Mouse (Mus musculus) right cerebral cortex, postnatal 25 days (tissue): ENCODE measurements around the gene Clmp.

Source experiments
- DNase-seq: peaks from one replicate; pipeline ENCODE4 v3.0.0; 2022

The Clmp gene

DNA sequence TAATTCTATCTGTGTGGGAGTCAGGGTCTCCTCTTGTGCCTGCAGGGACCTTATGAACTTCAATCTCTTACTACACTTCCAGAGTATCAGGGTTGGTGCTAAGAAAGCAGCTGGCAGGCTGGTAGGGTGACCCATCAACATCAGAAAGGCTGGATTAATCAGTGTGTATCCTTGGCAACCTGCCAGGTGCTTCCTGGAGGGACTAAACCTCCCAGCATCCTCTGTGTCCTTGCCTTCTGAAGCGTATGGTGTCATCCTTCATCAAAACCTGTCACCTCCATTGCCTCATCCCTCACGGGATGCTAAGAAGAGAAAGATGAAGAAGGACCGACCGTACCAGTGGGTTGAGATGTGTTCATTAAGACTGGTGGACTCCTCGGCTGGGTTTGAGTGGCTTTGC lies 8.0 kb downstream of the Clmp start:
- no peak for DNase-seq

DNA sequence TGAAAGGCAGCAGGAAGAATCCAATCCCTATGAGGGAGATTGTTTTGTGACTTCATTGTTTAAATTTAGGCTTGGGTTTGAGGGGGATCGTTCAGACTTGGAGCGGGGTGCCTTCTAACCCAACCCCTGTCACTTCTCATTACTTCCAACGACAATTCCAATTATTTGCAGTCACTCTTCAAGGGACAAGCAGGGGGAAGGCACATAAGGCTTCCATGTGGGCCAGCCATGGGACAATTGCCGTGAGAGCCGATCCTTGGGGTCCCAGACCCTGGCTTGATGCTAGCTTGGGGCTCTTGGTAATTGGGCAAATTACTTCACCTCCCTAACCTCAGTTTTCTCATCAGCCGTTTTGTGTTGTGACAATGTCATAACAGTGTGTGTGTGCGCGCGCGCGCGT lies 8.5 kb downstream of the Clmp start:
- DNase-seq: no peak

DNA sequence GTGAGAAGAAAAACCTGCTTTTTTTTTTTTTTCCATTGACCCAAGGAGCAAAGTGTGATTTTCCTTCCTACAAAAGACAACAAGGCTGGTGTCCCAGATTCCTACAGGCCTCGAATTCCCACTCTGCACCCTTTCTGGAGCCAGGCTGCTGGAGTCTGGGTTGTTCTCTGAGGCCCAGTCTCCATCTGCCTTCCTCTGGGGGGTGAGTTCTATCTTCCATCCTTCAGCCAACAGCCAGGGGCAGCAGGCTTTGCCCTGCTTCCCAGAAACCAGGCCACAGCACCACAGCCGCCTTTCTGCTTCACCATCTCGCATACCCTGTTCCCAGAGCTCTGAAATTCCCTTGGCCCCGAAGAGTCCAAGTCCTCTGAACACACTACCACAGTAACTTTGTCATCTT lies 10.3 kb downstream of the Clmp start:
- DNase-seq: no peak

DNA sequence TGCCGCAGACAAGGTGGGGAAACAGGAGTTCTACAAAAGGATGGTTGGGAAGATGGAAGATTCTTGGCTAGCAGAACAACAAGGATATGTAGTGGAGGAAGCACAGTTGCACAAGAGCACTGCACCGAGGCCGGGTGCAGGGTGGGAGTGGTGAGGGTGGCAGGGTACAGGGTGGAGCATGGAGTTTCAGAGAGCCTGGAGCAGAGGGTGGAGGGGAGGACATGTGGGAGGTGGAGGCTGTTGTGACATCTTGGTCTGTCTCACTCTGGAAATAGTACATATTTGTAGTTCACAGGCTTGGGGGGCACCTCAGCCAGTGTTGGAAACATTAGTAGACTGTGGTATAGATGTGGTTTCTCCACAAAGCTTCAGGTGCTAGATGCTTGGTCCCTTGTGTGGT lies 13.4 kb downstream of the Clmp start:
- no peak for DNase-seq

DNA sequence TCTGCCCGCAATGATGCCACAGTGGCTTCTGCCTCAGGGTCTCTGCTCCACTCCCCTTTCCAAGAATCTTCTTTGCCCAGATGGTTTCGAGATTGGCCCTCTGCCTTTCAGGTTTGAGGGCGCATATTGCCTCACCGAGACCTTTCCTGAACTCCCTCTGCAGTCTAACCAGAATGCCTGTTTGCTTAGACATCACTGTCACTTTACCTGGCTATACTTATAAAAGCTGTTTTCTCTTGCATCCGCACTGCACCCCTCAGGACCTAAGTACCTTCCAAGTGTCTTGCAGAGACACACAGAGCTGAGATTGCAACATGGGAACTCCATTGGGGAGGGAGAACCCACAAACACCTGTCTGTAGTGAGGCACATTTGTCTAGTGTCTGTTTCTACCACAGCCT lies 14.5 kb downstream of the Clmp start:
- DNase-seq: no peak

DNA sequence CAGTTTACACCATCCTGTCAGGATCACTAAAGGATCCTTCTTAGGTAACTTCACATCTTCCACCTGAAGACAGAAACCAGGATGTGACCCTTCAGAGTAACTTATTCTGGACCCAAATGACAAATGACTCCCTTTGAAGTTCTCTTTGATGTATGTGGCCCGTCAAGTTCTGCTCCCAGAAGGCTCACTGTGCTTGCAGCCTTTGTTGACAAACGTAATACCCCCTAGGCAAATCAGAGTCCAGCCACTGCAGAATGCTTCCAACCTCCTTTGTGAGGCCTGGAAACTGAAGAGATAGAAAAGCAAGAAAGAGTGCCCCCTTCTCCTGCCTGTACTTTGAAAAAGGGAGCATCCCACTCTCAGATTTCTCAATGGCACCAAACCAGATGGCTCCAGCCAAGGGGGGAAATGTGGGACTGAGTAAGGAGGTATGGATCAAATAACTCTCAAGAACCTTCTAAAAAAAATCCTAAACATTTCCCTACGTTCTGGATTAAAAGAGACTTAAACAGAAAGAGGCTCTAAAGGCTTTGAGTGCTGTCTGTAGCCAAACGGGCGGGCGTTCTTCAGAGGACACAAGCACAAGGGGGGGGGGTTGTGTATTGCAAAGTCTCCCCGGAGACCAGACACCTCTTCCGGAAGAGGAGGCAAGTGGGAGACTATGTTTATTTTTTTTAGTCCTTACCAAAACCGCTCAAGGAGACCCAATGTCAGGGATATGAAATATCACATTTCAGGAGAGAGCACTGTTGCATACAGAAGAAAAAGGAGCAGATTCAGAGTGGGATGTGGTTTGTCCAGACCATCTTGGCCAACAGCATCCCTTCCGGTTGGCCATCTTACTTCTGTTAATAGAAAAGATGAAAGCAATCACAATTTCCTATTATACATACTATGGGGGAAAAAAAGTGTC lies 18.9 kb downstream of the Clmp start:
- no peak for DNase-seq

DNA sequence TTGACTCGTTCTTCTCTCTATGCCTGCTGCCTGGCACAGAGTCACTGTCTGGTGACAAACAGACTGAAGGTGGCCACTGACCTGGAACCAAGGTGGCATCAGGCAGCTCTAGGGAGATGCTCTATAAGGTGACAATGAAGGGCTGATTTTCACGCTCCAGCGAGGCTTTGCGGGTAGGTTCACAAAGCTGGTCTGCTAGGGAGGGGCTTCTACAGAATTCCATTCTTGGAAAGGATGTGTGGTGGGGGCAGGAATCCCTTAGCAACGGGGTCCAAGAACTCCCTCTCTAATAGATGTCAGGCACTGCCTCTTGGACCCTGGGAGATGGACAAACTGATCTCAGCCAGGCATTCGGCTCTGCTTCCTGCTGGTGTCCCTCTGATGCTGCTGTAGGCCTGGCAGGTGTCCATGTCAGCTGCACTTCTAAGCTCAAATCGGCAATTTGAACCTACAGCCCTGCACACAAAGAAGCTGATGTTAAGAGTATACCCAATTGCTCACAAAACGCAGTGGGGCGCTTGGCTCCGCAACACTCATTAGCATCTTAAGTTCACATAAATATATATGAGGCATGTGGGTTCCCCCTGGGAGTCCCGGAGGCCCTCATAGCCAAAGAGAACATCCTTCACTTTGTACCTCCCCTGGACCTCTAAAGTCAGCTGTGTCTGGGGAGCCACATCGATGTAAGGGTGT lies 22.8 kb downstream of the Clmp start:
- no peak for DNase-seq

DNA sequence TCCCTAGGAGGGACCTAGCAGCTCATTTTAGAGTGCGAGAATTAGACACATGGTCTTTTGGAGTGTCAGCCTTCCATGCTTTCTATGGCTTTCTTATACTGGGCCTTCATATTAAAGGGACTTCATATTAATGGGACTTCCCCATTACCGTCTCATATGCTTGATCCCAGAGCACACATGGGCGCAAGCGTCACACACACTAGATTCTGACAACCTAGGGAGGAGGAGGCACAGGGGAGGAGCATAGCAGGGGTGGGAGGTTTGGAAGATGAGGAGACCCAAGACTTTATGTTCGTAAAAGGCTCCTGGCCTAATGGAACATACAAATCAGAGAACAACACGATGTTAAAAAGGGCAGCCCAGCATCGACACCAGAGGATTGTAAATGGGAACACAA lies 23.4 kb downstream of the Clmp start:
- no peak for DNase-seq

DNA sequence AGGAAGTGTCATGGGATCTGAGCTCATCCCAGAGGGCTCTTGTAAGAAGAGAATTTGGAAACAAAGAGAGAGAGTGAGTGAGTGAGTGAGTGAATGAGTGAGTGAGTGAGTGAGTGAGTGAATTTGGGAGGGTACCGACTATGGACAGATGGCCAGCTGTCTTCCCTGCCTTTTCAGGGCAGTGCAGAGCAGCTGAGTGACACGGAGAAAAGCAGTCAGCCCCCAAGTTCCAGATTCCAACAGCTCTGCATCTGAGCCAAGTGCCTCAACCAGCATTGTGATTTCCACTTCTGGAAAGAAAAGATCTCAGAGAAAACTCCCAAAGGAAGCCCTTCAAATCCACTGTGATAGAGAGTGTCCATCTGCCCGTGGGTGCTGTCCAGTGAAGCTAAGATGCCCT lies 23.8 kb downstream of the Clmp start:
- no peak for DNase-seq

DNA sequence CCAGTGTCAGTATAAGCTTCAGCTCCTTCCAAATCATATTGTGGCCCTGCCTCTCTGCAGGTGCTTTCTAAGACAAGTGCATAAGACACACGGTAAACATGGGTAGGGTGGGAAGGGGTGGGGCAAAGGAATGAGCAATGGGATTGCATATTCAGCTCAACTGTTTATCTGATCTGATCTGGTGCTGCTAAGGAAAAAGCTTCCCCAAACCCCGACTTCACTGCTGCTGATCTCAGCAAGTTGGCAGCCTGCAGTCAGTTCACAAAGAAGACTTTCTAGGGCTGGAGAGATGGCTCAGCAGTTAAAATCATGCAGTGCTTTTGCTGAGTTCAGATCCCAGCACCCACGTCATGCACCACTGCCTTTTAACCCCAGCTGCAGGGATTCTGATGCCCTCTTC lies 24.2 kb downstream of the Clmp start:
- no peak for DNase-seq

DNA sequence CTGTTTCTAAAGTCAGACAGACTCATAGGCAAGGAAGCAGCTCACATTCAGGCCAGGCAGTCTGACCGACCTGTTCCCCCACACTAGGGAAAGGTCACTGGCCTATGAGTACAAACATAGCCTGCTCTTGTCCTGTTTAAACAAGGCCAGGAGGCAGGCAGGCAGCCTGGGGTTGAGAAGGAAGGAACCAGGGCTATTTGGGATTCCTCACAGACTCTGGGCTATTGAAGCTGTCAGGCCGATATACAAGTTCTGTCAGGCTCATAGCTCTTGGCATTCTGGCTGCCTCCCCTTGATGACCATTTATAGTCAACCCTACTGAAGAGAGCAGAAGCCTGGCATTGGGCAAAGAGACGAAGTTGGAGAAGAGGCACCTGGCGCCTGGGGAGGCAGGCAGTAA lies 25.9 kb downstream of the Clmp start:
- no peak for DNase-seq

DNA sequence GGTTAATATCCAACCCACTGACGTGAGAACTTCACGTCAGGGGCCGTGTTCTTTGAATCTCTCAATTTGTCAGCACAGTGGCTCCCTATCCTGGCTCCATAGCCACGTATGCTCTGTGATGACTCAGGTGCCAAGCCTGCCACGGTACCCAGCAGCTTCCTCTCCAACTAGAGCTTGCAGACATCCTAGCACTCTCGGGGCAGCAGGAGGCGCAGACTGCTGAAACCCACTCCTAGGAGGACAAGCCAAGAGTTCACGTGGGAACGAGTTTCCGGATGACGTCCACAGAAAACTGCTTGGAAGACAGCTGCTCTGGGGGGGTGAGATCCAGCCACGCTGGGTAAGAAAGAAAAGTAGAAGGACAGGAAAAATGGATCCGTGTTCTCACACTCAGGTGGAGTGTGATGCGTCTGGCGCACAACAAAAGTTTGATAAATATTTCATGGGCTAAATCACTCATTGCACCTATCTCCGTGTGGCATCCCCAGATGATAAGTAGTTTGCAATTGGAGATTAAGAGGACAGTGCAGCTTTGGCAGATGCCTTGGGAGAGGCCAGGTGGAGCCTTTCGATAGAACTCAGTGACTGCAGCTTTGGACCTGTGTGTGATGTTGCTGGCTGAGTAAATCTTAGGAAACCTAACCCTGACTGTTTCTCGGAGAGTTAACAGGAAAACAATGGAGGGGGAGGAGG lies 31.6 kb downstream of the Clmp start:
- peak; percentile 39 for DNase-seq

DNA sequence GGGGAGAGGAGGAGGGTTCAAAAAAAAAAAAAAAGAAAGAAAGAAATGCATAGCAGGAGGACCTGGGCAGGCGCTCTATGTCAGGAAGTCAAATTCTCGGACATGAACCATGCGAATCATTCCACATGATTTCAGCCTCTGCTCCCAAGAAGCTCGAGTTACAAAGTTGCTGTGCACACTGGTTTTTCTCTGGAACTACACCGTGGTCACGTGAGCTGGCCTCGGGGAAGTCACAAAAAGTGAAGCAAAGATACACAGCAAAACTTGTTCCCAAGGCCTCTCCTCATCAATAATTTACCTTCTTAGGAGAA lies 32.1 kb downstream of the Clmp start:
- no peak for DNase-seq

DNA sequence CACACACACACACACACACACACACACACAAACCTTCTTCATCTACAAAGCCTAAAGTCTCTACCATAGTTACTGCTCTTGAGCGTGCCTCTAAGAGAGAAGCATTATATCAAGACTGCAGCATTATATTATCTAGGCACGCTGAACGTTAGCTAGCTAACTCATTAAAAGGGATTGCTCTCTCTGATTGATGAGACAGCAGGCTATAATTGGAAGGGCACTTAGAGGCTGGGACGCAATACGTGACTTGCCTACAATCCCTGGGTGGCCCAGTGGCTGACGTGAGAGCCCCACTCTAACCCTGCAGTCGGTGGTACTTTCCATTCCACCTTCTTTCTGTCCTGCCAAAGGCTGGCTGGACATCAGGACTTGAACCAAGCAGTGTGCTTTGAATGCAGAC lies 35.1 kb downstream of the Clmp start:
- no peak for DNase-seq

DNA sequence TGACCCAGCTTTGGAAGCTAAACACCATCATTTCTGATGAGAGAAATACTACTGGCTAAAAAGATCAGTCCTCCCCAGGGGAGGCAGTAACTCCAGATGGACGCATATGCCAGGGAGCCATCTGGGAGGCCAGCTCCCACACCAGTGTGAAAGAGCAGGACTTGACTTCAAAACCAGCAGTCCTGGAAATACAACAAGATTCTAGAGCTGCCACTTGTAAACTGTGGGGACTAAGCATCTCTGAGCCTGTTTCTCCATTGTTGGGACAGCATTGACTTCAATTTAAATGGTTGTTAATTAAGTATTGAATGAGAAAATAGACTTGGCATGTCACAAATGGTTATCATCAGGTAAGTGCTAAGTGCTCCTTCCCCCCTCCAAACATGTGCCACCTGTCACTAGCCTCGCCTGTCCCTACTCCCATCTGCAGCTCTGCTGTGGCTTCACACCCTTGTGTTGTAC lies 37.6 kb downstream of the Clmp start:
- DNase-seq: no peak

DNA sequence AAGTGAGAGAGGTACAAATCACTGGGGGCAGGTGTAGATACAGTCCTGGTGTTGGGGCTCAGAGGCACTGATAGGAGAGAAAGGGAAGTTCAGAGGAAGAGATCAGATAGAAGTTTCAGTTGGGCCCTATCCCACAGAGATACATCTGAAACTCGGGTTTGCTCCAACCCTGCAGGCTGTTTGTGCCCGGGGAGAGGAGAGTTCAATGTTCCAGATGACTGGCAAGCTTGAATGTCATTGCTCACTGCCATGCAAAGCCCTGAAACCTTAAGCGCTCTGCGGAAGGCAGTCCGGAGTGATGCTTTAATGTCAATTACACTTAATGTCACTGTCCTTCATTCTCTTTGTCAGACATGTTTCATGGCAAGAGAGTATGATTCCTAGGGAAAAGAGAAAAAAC lies 39.2 kb downstream of the Clmp start:
- DNase-seq: no peak

DNA sequence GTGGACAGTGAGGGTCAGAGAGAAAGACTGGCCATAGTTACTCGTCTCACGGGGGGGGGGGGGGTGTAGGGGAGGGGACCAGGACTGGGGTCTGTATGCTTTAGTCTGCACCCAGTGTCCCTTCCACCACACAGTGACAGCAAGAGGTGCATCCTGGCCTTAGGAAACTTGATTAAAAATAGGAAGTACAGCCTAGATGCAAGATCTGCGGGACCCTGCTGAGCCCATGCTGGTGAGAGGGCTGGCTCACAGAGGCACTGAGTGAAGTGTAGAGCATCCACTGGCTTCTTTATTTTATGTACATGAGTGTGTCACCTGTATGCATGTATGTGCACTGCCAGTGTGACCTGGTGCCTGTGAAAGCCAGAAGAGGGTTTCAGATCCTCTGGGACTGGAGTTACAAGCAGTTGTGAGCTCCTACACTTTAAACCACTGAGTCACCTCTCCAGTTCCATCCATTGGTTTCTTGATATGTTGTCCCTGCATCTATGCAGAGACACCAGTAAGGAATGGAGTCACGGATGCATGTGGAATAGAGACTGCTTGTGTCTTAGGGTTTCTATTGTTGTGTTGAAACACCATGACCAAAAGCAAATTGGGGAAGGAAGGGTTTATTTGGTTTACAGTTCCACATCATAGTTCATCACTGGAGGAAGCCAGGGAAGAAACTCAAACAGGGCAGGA lies 41.5 kb downstream of the Clmp start:
- DNase-seq: no peak

DNA sequence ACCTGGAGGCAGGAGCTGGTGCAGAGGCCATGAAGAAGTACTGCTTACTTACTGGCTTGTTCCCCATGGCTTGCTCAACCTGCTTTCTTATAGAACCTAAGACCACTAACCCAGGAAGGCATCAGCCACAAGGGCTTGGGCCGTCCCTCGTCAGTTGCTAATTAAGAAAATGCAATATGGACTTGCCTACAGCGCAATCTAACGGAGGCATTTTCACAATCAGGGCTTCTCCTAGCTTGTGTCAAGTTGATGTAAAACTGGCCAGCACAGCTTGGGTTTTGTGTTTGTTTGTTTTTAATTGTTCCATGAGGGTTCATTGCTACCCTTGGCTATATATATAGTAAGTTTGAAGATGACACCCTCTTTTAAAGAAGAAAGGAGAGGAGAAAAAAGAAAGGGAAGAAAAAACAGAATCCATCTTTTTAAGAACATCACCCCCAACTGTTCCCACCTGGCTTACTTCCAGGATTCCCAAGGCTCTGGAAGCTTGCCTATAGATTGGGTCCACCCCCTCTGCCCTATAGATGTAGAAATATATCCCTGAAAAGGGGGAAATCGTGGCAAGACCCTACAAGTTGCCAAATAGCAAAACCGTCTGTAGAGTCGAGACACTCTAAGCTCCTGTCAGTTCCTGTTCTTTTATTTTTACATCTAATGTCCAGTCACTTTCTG lies 42.2 kb downstream of the Clmp start:
- DNase-seq: no peak

DNA sequence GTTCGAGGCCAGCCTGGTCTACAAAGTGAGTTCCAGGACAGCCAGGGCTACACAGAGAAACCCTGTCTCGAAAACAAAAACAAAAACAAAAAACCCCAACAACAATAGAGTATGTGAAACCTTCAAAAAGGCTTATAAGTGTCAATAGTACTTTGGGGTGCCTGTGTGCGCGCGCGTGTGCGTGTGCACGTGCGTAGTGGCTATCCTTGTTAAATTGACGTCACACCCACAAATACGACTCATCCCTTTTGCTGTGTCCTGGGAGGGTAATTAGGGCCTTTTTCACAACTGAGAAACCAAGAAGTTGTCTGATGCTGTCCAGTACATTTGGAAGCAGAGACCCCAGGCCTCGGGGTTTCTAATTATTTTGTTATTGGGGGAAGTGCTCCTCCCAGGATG lies 44.5 kb downstream of the Clmp start:
- DNase-seq: no peak

DNA sequence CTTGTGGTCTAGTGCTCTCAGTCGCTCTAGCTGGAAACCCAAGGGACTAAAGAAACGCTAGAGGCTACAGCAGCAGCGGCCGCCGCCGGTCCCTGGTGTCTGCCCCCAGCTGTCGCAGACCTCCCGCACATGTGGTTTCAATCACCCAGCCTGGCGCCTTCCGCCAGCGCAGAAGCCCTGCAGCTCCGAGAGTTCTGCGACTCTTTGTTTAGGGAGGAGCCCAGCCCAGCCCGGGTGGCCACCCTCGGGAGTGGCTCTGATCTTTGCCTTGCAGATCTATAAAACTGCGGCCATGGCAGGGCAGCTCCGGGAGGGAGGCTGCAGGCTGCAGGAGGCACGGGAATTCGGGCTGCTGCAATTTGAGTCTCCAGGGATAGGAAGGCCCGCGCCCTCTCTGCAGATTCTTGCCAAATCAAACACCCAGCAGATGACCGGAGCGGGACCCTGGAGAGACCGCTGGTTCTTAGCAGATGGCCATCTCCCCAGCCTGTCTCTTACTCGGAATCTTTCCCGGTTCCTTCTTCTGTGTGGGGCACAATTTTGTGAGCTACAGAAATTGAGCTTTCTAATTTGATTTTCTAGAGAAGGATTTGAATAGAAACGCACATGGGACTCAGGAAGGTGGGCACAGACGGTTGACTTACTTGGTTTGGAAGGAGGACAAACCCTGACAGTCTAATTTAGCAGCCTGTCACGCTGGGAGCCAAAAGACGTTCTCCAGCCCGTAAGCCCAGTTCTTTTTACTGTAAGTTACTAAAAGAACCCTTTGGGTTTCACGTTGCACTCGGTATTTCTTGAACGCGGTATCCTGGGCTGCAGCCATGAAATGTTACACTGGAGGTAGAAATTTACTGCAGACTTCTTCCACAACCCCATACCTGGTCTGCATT lies 45.2 kb downstream of the Clmp start:
- DNase-seq: peak; percentile 48

DNA sequence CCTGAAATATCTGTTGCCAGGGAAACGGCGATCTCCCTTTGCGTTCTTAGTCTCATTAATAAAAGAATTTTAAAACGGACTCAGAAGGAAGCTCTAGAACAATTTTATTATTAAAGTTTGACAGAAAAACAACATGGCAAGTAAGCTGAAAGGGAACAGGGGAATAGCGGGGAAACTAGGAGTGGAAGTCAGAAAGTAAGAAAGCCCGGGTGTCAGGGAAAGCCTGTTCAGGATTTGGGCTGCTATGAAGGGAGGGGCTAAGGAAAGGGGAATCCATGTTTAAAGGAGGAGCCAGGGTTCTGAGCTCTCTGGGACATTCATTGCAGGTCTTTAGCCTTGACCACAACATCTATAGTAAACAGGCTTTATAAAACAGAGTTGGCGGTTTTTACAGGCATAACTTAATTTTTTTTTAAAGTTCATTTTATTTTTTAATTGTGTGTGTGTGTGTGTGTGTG lies 45.9 kb downstream of the Clmp start:
- no peak for DNase-seq

DNA sequence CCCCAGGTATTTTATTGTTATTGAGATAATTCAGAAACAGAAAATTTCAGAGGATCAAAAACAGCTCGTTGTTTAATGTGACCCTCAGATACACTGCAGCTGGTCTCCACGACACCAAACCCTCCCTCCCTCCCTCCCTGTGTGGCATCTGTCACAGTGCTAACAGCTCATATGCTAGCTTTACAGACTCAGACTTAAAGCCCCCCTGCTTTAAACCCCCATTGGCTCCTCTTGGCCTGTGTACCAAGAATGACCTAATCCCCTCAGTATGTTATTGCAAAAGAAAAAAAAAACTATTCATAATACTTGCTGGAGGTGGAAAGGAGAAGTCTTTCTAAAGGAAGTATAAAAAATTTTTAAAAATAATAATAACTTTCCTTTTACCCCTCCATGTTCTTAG lies 46.5 kb downstream of the Clmp start:
- DNase-seq: no peak
